Mouse (Mus musculus): ENCODE measurements around the gene Gsg1l. TPM values are rescaled to one million over a fixed set of nuclear protein-coding genes. Genes with fewer than 3 reads are reported as not detected.
A peak's percentile ranks its signal among the peaks of the same experiment; 100 is the strongest.

Gsg1l gene
- total RNA-seq, 4 experiments from 2014 or later: 0.07 TPM; not detected in 3

DNA sequence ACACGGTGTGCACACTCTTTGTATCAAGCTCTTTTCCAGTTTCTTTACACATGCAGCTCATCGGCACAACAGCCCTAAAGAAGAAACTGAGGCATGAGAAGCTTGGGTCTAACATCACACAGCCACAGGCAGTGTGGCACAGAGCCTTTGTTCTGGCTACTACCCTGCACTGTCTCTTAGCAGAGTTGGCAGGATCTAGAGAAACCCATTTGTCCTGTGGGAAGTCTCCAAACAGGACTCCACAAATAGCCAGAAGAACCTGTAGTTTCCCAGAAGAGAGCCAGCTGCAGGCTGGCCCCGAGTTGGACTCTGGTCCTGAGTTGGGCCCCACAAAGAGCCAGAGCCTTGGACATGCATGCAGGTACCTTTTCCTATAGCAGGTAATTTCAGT lies 49.9 kb downstream of the Gsg1l start:
- no peak for DNase-seq (ENCODE audit: low spot score in 2 of 2)

GRCm38 (mm10) chr7:126031598-126032364 lies 50.4 kb downstream of the Gsg1l start:
- no peak for DNase-seq (ENCODE audit: low spot score in 2 of 2)

GRCm38 (mm10) chr7:126027410-126027809 lies 54.8 kb downstream of the Gsg1l start:
- no peak for DNase-seq (ENCODE audit: low spot score in 2 of 2)

DNA sequence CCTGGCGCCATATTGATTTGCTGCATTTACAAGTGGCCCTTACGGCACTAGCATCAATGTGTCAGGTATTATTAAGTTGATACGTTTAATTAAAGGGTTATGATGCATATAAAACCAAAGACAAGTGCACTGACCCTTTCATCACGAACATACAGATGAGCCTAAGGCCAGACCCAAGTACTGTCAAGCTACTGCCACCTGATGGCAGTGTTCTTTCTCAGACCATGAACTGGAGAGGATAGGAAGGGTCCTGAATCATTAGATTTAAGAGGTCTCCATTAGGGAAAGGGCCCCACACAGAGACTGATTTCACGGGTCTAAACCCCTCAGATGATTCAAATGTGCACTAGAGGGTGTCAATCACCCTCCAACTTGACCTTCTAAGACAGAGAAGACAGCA lies 55.6 kb downstream of the Gsg1l start:
- DNase-seq (ENCODE audit: low spot score in 2 of 2): no peak

DNA sequence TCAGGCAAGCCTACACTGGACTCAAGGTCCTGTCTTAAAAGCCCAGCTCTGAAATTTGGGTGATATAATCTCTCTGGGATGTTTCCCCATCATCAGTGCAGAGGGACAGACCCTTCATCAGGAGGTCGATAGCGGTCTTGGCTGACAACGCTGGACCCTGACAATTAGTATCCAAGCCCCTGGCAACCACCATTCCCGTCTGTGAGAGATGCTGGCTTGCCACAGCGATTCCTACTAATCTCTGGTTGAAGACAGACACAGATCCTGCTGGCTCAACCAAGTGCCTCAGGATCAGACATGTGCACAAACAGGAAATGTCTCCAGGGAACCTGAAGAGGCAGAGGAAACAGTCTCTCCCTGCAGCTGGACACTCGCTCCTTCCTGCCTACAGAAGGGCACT lies 62.2 kb downstream of the Gsg1l start:
- no peak for DNase-seq (ENCODE audit: low spot score in 2 of 2)

GRCm38 (mm10) chr7:126019321-126019720 lies 62.9 kb downstream of the Gsg1l start:
- no peak for DNase-seq (ENCODE audit: low spot score in 2 of 2)

DNA sequence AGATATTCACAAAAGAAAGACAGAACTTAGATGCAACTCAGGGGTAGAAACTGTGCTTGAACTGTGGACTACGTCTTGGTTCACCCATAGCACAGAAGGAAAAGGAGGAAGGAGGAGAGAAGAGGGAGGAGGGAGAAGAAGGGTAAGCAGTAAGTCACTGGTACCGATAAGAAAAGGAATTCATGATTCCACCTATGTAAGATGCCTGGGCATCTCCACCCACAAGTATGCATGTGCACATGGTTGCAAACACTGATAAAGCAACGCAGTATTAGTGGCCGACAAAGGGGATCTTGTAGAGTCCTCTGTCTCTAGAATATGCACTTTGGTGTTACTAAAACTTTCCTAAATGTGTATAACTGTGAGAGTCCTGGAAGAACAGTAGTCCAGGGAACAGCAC lies 64.8 kb downstream of the Gsg1l start:
- DNase-seq (ENCODE audit: low spot score in 2 of 2): no peak

DNA sequence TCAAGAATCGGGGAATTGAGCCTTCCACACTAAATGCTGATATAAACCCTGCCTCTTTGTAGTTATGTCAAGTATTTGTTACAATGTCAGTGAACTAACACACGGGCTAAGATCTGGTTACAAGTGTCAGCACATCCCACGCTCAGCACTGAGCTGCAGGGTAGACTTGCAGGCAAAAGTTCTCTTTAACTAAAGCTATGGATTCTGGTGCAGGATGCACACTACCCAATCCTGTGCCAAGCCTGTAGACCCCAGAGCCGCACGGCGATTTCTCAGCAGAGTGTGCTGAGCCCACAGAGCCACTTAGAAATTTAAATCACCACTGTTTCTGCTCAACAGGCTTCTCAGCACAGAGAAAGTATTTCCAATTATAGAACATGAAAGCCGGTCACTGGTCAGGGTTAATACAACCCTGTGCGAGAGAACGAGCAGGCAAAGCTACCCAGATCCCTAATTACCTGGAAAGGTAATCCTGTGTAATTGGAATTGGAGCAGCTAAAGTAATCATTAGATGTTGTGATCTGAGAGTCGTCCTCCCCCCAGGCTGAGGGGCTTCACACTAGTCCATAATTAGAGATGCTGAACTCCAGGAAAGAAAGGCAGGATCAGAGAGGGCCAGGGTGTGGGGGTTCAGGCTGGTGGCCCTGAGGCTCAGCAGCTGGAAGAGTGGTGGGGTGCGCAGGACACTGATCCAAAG lies 69.7 kb downstream of the Gsg1l start:
- DNase-seq (ENCODE audit: low spot score in 2 of 2): no peak

- DNase-seq (ENCODE audit: low spot score in 2 of 2): no peak
These were observed 73.4 kb downstream of the Gsg1l start for GRCm38 (mm10) chr7:126008789-126009148.

DNA sequence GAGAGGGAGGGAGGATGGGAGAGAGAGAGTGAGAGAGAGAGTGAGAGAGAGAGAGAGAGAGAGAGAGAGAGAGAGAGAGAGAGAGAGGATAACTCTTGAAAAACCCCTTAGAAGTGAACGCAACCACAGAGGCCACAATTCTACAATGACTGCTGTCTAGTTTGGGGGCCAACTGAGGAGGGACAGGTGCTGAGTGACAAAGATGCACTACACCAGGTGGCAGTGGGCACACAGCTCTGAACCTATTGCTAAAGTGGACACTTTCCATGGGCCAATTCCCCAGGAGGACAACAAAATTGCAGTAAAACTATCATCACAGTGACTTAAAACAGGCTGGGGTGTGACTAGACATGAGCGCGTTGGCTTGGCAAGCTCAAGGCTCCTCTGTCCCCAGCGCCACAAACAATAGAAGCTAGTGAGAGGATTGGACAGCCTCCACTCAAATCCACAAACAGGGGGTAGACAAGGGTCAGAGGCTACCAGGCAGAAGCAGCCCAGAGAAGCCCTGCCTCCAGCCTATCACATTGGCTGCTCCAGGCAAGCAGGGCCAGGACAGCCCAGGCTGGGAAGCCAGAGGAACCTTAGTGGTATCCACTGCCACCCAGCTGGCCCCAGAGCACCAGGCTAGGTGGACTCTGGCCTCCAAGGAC lies 73.9 kb downstream of the Gsg1l start:
- no peak for DNase-seq (ENCODE audit: low spot score in 2 of 2)

- no peak for DNase-seq (ENCODE audit: low spot score in 2 of 2)
These were observed 74.9 kb downstream of the Gsg1l start for GRCm38 (mm10) chr7:126007132-126007910.

DNA sequence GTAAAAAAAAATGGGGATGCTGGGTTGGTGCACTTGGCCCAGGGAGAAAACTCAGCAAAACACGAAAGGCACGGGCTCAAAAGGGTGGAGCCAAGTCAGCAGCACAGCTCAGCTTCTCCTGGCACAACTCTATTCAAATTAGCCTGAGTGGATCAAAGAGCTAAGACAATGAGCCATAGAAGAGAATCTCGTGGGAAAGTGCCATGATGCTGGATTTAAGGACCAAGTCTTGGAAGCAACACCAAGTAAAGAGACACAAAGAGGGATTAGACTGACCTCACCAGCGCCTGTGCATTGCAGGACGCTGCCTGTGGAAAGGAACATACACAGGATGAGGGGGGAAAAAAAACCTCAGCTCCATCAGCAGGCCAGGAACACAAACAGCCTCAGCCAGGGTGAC lies 76.9 kb downstream of the Gsg1l start:
- no peak for DNase-seq (ENCODE audit: low spot score in 2 of 2)

GRCm38 (mm10) chr7:126001683-126002082 lies 80.5 kb downstream of the Gsg1l start:
- no peak for DNase-seq (ENCODE audit: low spot score in 2 of 2)

GRCm38 (mm10) chr7:125999921-126000320 lies 82.3 kb downstream of the Gsg1l start:
- DNase-seq (ENCODE audit: low spot score in 2 of 2): no peak

DNA sequence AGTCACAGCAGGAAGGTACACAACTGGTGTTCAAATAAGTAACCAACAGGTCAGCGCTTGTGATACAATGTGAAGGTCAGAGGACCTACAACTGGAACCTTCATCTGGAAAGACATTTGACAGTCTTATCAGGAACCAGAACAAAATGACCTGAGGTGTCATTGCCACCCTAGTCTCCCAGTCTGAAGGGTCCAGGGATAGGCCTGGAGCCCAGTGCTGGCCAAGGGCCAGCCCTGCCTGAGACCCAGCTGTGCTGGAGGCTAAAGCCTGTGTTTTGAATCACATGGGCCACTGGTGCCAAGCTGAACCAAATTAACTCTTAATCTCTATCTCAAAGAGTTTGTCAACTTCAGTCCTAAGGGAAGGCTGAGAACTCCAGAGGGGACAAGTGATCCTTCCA lies 86.1 kb downstream of the Gsg1l start:
- no peak for DNase-seq (ENCODE audit: low spot score in 2 of 2)

- no peak for DNase-seq (ENCODE audit: low spot score in 2 of 2)
These were observed 89.8 kb downstream of the Gsg1l start for GRCm38 (mm10) chr7:125992356-125992891.

DNA sequence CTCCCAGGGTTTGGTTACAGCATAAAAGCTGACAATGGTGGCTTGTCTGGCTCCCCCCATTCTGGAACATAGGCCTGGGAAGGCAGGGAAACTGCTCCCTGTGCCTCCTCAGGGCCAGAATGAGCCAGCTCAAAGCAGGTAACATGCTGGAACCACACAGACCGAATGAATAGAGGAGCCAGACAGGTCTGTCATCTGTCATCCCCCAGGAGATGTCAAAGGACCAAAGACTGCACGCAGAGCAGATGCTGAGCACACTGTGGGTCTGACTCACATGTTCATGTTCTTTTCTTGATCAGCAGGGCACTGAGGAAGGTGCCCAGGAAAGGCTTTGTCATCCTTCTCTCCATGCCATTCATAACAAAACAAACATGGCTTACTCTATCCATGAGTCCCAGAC lies 90.4 kb downstream of the Gsg1l start:
- DNase-seq (ENCODE audit: low spot score in 2 of 2): no peak

DNA sequence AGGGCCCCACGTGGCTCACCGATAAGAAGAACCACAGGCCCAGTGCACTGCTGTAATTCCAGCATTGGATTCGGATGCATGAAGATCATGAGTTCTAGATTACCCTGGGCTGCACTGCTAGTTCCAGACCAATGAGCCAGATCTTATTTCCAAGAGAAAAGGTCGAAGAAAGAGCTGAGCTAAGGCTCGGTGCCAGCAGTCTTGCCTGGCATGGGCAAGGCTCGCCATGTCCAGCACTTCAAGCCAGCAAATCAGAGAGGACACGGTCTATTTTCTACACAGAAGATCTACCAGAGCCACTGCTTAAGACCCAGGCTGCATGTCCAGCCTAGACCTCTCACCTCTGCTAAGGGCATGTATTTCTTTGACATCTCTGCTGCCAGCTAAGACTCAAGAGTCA lies 92.2 kb downstream of the Gsg1l start:
- DNase-seq (ENCODE audit: low spot score in 2 of 2): peak in 1 of 2 experiments; percentile 9

DNA sequence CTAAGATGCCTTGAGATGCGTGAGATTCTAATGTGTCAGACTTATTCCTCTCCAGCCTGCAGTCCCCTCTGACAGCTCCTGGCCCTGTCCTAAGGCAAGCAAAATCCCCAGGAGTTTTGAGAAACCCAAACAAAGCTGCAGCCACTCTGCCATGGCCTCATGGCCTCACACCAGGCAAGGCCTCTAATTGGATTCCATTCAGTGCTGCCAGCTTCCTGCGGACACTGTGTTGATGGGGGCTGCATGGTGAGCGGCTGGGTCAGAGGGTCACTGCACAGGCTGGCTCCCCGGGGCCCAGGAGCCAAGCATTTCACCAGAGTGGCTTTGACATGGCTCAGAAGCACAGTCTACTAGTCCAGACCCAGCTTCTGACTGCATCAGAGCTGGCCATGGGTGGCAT lies 92.7 kb downstream of the Gsg1l start:
- no peak for DNase-seq (ENCODE audit: low spot score in 2 of 2)

DNA sequence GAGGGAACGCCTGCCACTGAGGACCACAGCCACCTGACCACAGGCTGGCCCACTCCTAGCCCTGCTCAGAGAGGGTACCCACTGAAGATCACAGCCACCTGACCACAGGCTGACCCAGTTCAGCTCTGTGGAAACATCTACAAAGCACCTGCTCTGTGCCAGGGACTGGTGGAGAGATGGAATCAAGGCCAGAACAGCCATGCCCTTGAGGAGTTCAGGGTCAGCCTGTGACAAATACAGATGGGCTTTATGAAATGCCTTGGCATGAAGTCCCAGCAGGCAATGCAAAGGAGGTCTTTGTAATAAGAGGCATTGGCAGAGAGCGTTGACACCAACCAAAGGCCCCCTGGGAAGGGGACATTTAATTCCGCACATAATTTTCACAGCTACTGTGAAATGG lies 93.9 kb downstream of the Gsg1l start:
- DNase-seq (ENCODE audit: low spot score in 2 of 2): no peak

DNA sequence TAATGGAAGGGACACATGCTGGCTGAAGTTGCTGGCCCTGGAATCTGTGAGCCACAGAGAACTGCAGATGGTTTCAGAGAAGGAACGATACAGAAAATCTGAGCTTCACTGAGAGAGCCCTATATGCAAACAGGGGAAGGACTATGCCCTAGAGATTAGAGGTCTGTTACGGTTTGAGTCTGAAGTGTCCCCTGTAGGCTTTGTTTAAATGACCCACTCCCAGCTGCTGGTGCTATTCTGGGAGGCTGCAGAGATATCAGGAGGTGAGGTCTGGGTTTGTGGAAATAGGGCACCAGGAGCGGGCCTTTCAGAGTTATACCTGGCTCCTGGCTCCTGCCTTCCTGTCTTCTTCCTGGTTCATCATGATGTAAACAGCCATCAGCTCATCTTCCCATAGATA lies 95.1 kb downstream of the Gsg1l start:
- no peak for DNase-seq (ENCODE audit: low spot score in 2 of 2)

DNA sequence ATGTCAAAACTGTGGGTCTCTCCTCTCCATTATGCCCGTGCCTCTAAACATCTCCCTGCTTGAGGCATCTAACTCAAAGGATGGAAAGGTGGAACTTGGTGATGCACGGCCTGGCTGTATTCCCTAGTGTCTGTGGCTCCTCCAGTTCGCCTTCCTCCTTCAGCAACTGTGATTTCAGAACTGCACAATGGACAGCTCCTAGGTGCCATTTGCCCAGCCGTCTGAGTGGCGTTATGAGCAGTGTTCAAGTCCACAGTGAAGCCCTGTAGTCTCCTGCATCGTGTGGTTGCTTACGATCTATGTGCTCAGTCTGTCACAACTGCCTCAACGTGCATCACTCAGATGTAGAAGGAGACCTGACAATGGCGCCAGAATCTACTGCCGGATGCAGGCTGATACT lies 96.6 kb downstream of the Gsg1l start:
- DNase-seq (ENCODE audit: low spot score in 2 of 2): no peak

Data from gastrocnemius, adult 8-10 months (tissue).